Mouse (Mus musculus) stomach, postnatal 0 days (tissue): Measurements from ENCODE around the gene Vwf. TPM values are rescaled to one million over a fixed set of nuclear protein-coding genes. Genes with fewer than 3 reads are reported as not detected.

Experiments used
- ATAC-seq: fragments of 200-750 bp; cut with Nextera tagmentation; 2 replicates; pipeline ENCODE4 v1.8.0; 2017; ENCODE audit not compliant: low FRiP score, low TSS enrichment
- DNase-seq: peaks from one replicate; pipeline ENCODE4 v3.0.0-alpha.2; 2016; ENCODE audit warnings: low spot score
- H3K27ac ChIP-seq: fragments of 300-500 bp; sonication (generic); replicated peaks from 2 replicates; pipeline ENCODE4 v1.5.1; 2014; ENCODE audit warnings: mild to moderate bottlenecking, control low read depth
- H3K27me3 ChIP-seq: fragments of 300-500 bp; sonication (generic); 2 replicates; pipeline ENCODE4 v1.6.1; 2014; ENCODE audit warnings: low read length; ENCODE audit not compliant: control insufficient read depth, insufficient read depth
- H3K36me3 ChIP-seq: fragments of 300-500 bp; sonication (generic); 2 replicates; pipeline ENCODE4 v1.6.1; 2014; ENCODE audit warnings: low read length, mixed read lengths; ENCODE audit not compliant: control insufficient read depth, insufficient read depth
- H3K4me1 ChIP-seq: fragments of 300-500 bp; sonication (generic); replicated peaks from 2 replicates; pipeline ENCODE4 v1.6.1; 2014; ENCODE audit warnings: antibody characterized with exemption; ENCODE audit not compliant: control insufficient read depth, insufficient read depth
- H3K4me2 ChIP-seq: fragments of 300-500 bp; sonication (generic); replicated peaks from 2 replicates; pipeline ENCODE4 v1.6.1; 2014; ENCODE audit warnings: low read depth, mild to moderate bottlenecking, control low read depth, moderate library complexity
- H3K4me3 ChIP-seq: fragments of 300-500 bp; sonication (generic); 2 replicates; pipeline ENCODE4 v1.5.1; 2014; ENCODE audit warnings: low read depth, low read length, control low read depth
- H3K9ac ChIP-seq: fragments of 300-500 bp; sonication (generic); 2 replicates; pipeline ENCODE4 v1.6.1; 2014; ENCODE audit warnings: mild to moderate bottlenecking, low read length, control low read depth, mixed read lengths
- H3K9me3 ChIP-seq: fragments of 300-500 bp; sonication (generic); 2 replicates; pipeline ENCODE4 v1.6.1; 2016; ENCODE audit warnings: low read length; ENCODE audit not compliant: control insufficient read depth
- CTCF ChIP-seq: IDR thresholded peaks from 2 replicates; pipeline ENCODE4 v1.5.1; 2016; ENCODE audit warnings: antibody characterized with exemption, low read depth, mild to moderate bottlenecking, moderate library complexity
- EP300 ChIP-seq: optimal IDR thresholded peaks from 2 replicates; pipeline ENCODE3; 2016; ENCODE audit warnings: antibody characterized with exemption
- WGBS: fragments of 180-500 bp; shearing (Covaris S2); extraction: QIAGEN DNeasy Blood & Tissue Kit; methylation state at CpG from one replicate; pipeline ENCODE4 v1.1.7; 2014; 5-methylcytosine and 5-hydroxymethylcytosine counted together
- polyA plus RNA-seq: library from polyadenylated mRNA; unstranded; fragments of >200 nt; fragmentation: Nextera tagmentation; extraction: Ambion mirVana; gene quantifications from 2 replicates; pipeline ENCODE4 v1.2.1, GENCODE M21; 2015

Gene Vwf
- polyA plus RNA-seq, 1 experiment from 2014 or later = 7.8 TPM

- Histone ChIP-seq H3K27ac (no peak overlapping the region), H3K9me3 (no peaks in the 10 kb centered on the region), H3K4me2 (no peak overlapping the region), H3K4me1 (no peaks in the 10 kb centered on the region), H3K9ac (no peak overlapping the region), H3K27me3 (no peaks in the 10 kb centered on the region), H3K4me3 (no peak overlapping the region), H3K36me3 (no peaks in the 10 kb centered on the region)
- 89% methylated on average over 5 of the region's 5 CpGs for WGBS
- DNase-seq (no peak), ATAC-seq (no peak)
- no peak for TF ChIP-seq CTCF
- TF ChIP-seq EP300 = no peak
These were observed 8.1 kb upstream of the Vwf start for GRCm38 (mm10) chr6:125538469-125538868.

GRCm38 (mm10) chr6:125539423-125539822, 7.2 kb upstream of the Vwf start:
- no peaks in the 10 kb centered on the region for H3K36me3 ChIP-seq
- TF ChIP-seq EP300 (no peak), CTCF (no peak)
- ATAC-seq = peak; percentile 51; the same call in 1 of the 2 replicates
- no peak overlapping the region for H3K27ac ChIP-seq
- H3K4me3 ChIP-seq = no peak overlapping the region
- DNase-seq = peak; percentile 29
- H3K9me3 ChIP-seq = no peaks in the 10 kb centered on the region
- no peaks in the 10 kb centered on the region for H3K27me3 ChIP-seq
- WGBS = 29% methylated on average over 8 of the region's 8 CpGs
- H3K9ac ChIP-seq = no peak overlapping the region
- no peaks in the 10 kb centered on the region for H3K4me1 ChIP-seq
- H3K4me2 ChIP-seq = no peak overlapping the region

- no peaks in the 10 kb centered on the region for H3K36me3 ChIP-seq
- H3K27ac ChIP-seq = no peak overlapping the region
- H3K4me3 ChIP-seq = no peak overlapping the region
- ATAC-seq (no peak), DNase-seq (no peak)
- H3K9me3 ChIP-seq = no peaks in the 10 kb centered on the region
- no peak for TF ChIP-seq EP300
- no peak for TF ChIP-seq CTCF
- H3K4me2 ChIP-seq = no peak overlapping the region
- no peak overlapping the region for H3K9ac ChIP-seq
- no peaks in the 10 kb centered on the region for H3K27me3 ChIP-seq
- H3K4me1 ChIP-seq = no peaks in the 10 kb centered on the region
- 67% methylated on average over 10 of the region's 10 CpGs for WGBS
These were observed 6.4 kb upstream of the Vwf start for GRCm38 (mm10) chr6:125540199-125540598.

GRCm38 (mm10) chr6:125540826-125541225, 5.7 kb upstream of the Vwf start:
- H3K27me3 ChIP-seq = no peaks in the 10 kb centered on the region
- no peaks in the 10 kb centered on the region for H3K9me3 ChIP-seq
- TF ChIP-seq CTCF (no peak), EP300 (no peak)
- no peak overlapping the region for H3K4me3 ChIP-seq
- ATAC-seq (no peak), DNase-seq (no peak)
- H3K27ac ChIP-seq = no peak overlapping the region
- no peak overlapping the region for H3K9ac ChIP-seq
- WGBS = 83% methylated on average over 6 of the region's 6 CpGs
- no peak overlapping the region for H3K4me2 ChIP-seq
- no peaks in the 10 kb centered on the region for H3K4me1 ChIP-seq
- no peaks in the 10 kb centered on the region for H3K36me3 ChIP-seq

- 85% methylated on average over 6 of the region's 6 CpGs for WGBS
- Histone ChIP-seq H3K4me3 (no peak overlapping the region), H3K9me3 (no peaks in the 10 kb centered on the region), H3K27me3 (no peaks in the 10 kb centered on the region), H3K9ac (no peak overlapping the region), H3K4me1 (no peaks in the 10 kb centered on the region), H3K4me2 (no peak overlapping the region), H3K36me3 (no peaks in the 10 kb centered on the region), H3K27ac (no peak overlapping the region)
- TF ChIP-seq CTCF (no peak), EP300 (no peak)
- DNase-seq (no peak), ATAC-seq (no peak)
These were observed 5.3 kb upstream of the Vwf start for GRCm38 (mm10) chr6:125541296-125541695.

GRCm38 (mm10) chr6:125548406-125548805, 1.8 kb downstream of the Vwf start:
- Histone ChIP-seq H3K27me3 (no peaks in the 10 kb centered on the region), H3K4me3 (no peak overlapping the region), H3K36me3 (no peaks in the 10 kb centered on the region), H3K4me1 (no peaks in the 10 kb centered on the region), H3K27ac (no peak overlapping the region), H3K4me2 (no peak overlapping the region), H3K9ac (no peak overlapping the region), H3K9me3 (no peaks in the 10 kb centered on the region)
- ATAC-seq (peak; percentile 35; the same call in 1 of the 2 replicates), DNase-seq (no peak)
- WGBS = 61% methylated on average over 10 of the region's 10 CpGs
- no peak for TF ChIP-seq CTCF
- TF ChIP-seq EP300 = no peak
